Mouse (Mus musculus) liver, adult 10 weeks (tissue): ENCODE data around the gene Mapk3. TPM values are rescaled to one million over a fixed set of nuclear protein-coding genes. Genes with fewer than 3 reads are reported as not detected.

ENCODE experiments used
- polyA plus RNA-seq: library from polyadenylated mRNA; stranded (reverse); fragments of 350-450 nt; fragmentation: Illumina TruSeq; extraction: RNeasy Lipid Tissue Mini Kit (QIAGEN cat#74804); gene quantifications from one replicate; pipeline ENCODE4 v1.2.3, GENCODE M21; 2014; ENCODE audit warnings: low read depth, low replicate concordance

Gene Mapk3
- 5.9 TPM for polyA plus RNA-seq

GRCm38 (mm10) chr7:126759050-126759671 is at the start of gene Mapk3:
TSS of gene Mapk3 (plus strand) at chr7:126759601.

GRCm38 (mm10) chr7:126766201-126766600 is 6.8 kb downstream of the Mapk3 start, which contains the start of gene Gdpd3:
TSS of gene Gdpd3 (plus strand) at chr7:126766334.

GRCm38 (mm10) chr7:126776598-126777057 is 17.2 kb downstream of the Mapk3 start, which contains the start of gene Ypel3:
TSS of gene Ypel3 (plus strand) at chr7:126776955.

GRCm38 (mm10) chr7:126780971-126781635 is 21.7 kb downstream of the Mapk3 start, which contains the start of gene Tbx6:
TSS of gene Tbx6 (plus strand) at chr7:126781483.

GRCm38 (mm10) chr7:126791851-126792720 is 32.7 kb downstream of the Mapk3 start, which contains the start of gene Ppp4c:
TSS of gene Ppp4c (minus strand) at chr7:126792496.

GRCm38 (mm10) chr7:126797411-126798126 is 38.2 kb downstream of the Mapk3 start, which contains the start of gene Fam57b:
TSS of gene Fam57b (plus strand) at chr7:126797668.

Other genes starting within 250 kb of the Mapk3 start
- gene Eif3c, start 193.2 kb upstream of the Mapk3 start, polyA plus RNA-seq, result 71.2 TPM
- gene Apobr, start 174.7 kb upstream of the Mapk3 start, polyA plus RNA-seq, result 0.24 TPM
- gene Cln3, start 173.8 kb upstream of the Mapk3 start, polyA plus RNA-seq, result 1.3 TPM
- gene Il27, start 164.7 kb upstream of the Mapk3 start, polyA plus RNA-seq, result not detected
- not detected for gene Nupr1, start 128.7 kb upstream of the Mapk3 start, polyA plus RNA-seq
- 4.4 TPM for gene Sgf29, start 110.3 kb upstream of the Mapk3 start, polyA plus RNA-seq
- gene Sult1a1, start 83.2 kb upstream of the Mapk3 start, polyA plus RNA-seq, result 1,146 TPM
- gene Bola2, start 64.2 kb upstream of the Mapk3 start, polyA plus RNA-seq, result not detected
- 2.0 TPM for gene Slx1b, start 63.8 kb upstream of the Mapk3 start, polyA plus RNA-seq
- 2.7 TPM for gene Coro1a, start 51.8 kb upstream of the Mapk3 start, polyA plus RNA-seq
- not detected for gene Gdpd3, start 6.7 kb downstream of the Mapk3 start, polyA plus RNA-seq
- gene Ypel3, start 17.4 kb downstream of the Mapk3 start, polyA plus RNA-seq, result 10.0 TPM
- gene Tbx6, start 21.9 kb downstream of the Mapk3 start, polyA plus RNA-seq, result not detected
- gene Ppp4c, start 32.9 kb downstream of the Mapk3 start, polyA plus RNA-seq, result 19.8 TPM
- not detected for gene Fam57b, start 38.1 kb downstream of the Mapk3 start, polyA plus RNA-seq
- gene 4930451I11Rik, start 72.0 kb downstream of the Mapk3 start, polyA plus RNA-seq, result not detected
- not detected for gene Doc2a, start 87.8 kb downstream of the Mapk3 start, polyA plus RNA-seq
- 3.6 TPM for gene Hirip3, start 102.4 kb downstream of the Mapk3 start, polyA plus RNA-seq
- gene Ino80e, start 102.8 kb downstream of the Mapk3 start, polyA plus RNA-seq, result 4.8 TPM
- gene Taok2, start 125.1 kb downstream of the Mapk3 start, polyA plus RNA-seq, result 3.4 TPM
- 16.3 TPM for gene Tmem219, start 163.3 kb downstream of the Mapk3 start, polyA plus RNA-seq
- gene Kctd13, start 169.3 kb downstream of the Mapk3 start, polyA plus RNA-seq, result 1.7 TPM
- not detected for gene Asphd1, start 190.0 kb downstream of the Mapk3 start, polyA plus RNA-seq
- gene Sez6l2, start 191.0 kb downstream of the Mapk3 start, polyA plus RNA-seq, result not detected
- gene Cdipt, start 216.3 kb downstream of the Mapk3 start, polyA plus RNA-seq, result 7.8 TPM
- gene Cdiptos, start 216.5 kb downstream of the Mapk3 start, polyA plus RNA-seq, result not detected